Mouse (Mus musculus) right cerebral cortex, postnatal 14 days (tissue): ENCODE measurements around the gene Sync.

ENCODE experiments used
- DNase-seq: peaks from one replicate; pipeline ENCODE4 v3.0.0; 2022

Sync gene

GRCm38 (mm10) chr4:129263225-129264021 lies 24.0 kb upstream of the Sync start:
- no peak for DNase-seq

- DNase-seq: no peak
Measured at GRCm38 (mm10) chr4:129266191-129266590, 21.2 kb upstream of the Sync start.

GRCm38 (mm10) chr4:129266821-129267220 lies 20.6 kb upstream of the Sync start:
- DNase-seq: no peak

GRCm38 (mm10) chr4:129268698-129269097 lies 18.7 kb upstream of the Sync start:
- DNase-seq: no peak

- DNase-seq: no peak
Measured at GRCm38 (mm10) chr4:129271991-129272755, 15.2 kb upstream of the Sync start.

GRCm38 (mm10) chr4:129272756-129273046 lies 14.7 kb upstream of the Sync start:
- peak; percentile 64 for DNase-seq

GRCm38 (mm10) chr4:129276453-129276865 lies 11.0 kb upstream of the Sync start:
- DNase-seq: peak; percentile 96

GRCm38 (mm10) chr4:129282786-129283185 lies 4.6 kb upstream of the Sync start:
- no peak for DNase-seq

- DNase-seq: no peak
Measured at GRCm38 (mm10) chr4:129283226-129283625, 4.2 kb upstream of the Sync start.

- no peak for DNase-seq
Measured at GRCm38 (mm10) chr4:129284685-129285084, 2.7 kb upstream of the Sync start.

GRCm38 (mm10) chr4:129286001-129286682 lies 1.3 kb upstream of the Sync start:
- no peak for DNase-seq

GRCm38 (mm10) chr4:129286683-129287471 lies 540 bp upstream of the Sync start:
- no peak for DNase-seq

GRCm38 (mm10) chr4:129288067-129288466 lies 650 bp downstream of the Sync start:
- DNase-seq: no peak

GRCm38 (mm10) chr4:129289671-129290070 lies 2.3 kb downstream of the Sync start:
- no peak for DNase-seq

GRCm38 (mm10) chr4:129292831-129293230 lies 5.4 kb downstream of the Sync start:
- no peak for DNase-seq

- no peak for DNase-seq
Measured at GRCm38 (mm10) chr4:129293702-129294101, 6.3 kb downstream of the Sync start.

- no peak for DNase-seq
Measured at GRCm38 (mm10) chr4:129295188-129295587, 7.8 kb downstream of the Sync start.

GRCm38 (mm10) chr4:129296066-129296465 lies 8.6 kb downstream of the Sync start:
- DNase-seq: no peak

- no peak for DNase-seq
Measured at GRCm38 (mm10) chr4:129297724-129298123, 10.3 kb downstream of the Sync start.

- no peak for DNase-seq
Measured at GRCm38 (mm10) chr4:129299121-129299520, 11.7 kb downstream of the Sync start.

GRCm38 (mm10) chr4:129303401-129303800 lies 16.0 kb downstream of the Sync start:
- DNase-seq: no peak

GRCm38 (mm10) chr4:129303816-129304215 lies 16.4 kb downstream of the Sync start:
- DNase-seq: no peak

- no peak for DNase-seq
Measured at GRCm38 (mm10) chr4:129304306-129304705, 16.9 kb downstream of the Sync start.
